Mouse (Mus musculus) skeletal muscle tissue, adult 2 months (tissue): ENCODE data around the gene Iqsec1.
A peak's percentile ranks its signal among the peaks of the same experiment; 100 is the strongest.

Experiments used
- DNase-seq: peaks from one replicate; pipeline ENCODE4 v3.0.0-alpha.2; 2012; ENCODE audit warnings: low read depth, low spot score

The Iqsec1 gene

GRCm38 (mm10) chr6:90969341-90969871, 19.1 kb downstream of the Iqsec1 start:
- DNase-seq: no peak

DNA sequence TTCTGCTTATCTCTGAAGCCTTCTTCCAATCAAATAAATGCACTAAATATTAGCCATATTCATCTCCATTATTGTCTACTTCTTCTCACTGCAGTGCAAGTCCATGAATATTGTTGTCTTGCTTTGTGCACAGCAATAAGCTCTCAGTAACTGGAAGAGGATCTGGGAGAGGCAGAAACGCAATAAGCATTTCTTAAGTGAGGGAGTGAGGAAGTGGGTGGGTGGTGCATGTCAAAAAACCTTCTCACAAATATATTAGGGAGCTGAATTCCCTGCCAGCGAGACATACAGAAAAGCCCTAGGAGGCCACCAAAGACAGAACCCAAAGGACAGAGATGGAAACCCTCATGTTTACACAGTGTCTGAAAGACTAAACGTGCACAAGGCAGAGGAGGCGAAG, 35.1 kb downstream of the Iqsec1 start:
- DNase-seq: no peak

- no peak for DNase-seq
Measured at GRCm38 (mm10) chr6:90950936-90951335, 37.5 kb downstream of the Iqsec1 start.

- peak; percentile 61 for DNase-seq
Measured at GRCm38 (mm10) chr6:90948097-90948496, 40.4 kb downstream of the Iqsec1 start.

DNA sequence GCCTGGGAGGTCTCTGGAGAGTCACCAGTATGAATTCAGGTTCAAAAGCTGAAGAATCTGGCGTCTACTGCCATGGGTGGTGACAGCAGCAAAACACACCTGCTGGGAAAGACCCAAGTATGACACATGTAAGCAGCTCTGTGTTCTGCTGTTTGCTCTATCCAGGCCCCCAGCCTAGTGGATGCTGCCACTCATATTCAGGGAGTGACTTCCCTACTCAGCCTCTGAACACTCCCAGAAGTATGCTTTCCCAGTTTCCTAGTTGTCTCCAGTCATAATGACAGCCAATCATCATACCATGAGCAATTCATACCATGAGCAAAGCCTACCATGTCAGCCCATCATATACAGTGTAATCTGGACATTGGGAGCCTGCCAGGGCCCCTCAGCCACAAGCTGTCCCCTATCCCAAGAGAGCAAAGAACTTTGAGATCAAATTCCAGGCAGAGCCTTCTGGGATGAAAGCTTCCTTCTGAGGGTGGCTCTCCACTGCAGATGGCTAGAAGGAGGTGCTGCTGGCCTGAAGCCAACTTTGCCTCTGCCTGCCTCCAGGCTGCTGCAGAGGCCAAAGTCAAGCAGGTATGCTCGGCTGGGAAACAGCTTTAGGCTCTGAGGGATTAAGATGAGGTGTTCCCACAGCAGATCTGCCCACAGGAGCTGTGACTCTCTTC, 42.8 kb downstream of the Iqsec1 start:
- no peak for DNase-seq

DNA sequence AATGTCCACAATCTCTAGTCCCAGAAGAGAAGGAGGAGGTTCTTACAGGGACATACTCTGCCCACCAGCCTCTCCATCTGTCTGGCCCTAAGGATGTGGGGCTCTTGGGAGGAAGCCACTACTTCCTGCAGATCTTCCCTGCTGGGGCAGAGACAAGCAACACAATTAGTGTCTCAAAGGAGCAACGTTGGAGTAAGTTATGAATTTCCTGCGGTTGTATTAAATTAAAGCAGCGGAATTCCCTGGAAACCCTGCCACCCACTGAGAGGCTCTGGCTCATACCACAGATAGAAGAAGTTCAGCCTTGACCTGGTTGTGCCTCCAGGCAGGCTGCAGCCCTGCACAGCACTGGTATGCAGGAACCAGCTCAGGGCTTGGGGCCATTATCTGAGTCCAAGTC, 47.2 kb downstream of the Iqsec1 start:
- DNase-seq: no peak

- DNase-seq: peak; percentile 76
Measured at GRCm38 (mm10) chr6:90933656-90934055, 54.8 kb downstream of the Iqsec1 start.

DNA sequence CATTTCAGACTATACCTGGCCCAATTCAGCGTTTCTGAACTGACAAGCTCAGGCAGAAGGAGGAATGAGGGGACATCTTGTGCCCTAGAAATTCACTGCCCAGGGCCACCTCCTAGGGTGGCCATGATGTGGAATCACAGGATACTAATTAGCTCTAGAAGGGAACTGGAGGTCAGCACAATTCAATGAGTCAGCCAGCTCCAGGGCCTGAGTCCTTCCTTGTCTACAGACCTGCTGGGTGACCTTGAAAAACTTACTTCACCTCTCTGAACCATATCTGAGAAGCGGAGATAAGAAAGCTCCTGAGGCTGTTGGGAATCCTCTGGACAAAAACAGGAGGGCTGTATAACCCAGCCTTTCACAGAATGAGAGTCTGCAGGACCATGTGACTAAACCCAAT, 59.7 kb downstream of the Iqsec1 start:
- no peak for DNase-seq

- peak; percentile 51 for DNase-seq
Measured at GRCm38 (mm10) chr6:90925472-90925871, 63.0 kb downstream of the Iqsec1 start.

DNA sequence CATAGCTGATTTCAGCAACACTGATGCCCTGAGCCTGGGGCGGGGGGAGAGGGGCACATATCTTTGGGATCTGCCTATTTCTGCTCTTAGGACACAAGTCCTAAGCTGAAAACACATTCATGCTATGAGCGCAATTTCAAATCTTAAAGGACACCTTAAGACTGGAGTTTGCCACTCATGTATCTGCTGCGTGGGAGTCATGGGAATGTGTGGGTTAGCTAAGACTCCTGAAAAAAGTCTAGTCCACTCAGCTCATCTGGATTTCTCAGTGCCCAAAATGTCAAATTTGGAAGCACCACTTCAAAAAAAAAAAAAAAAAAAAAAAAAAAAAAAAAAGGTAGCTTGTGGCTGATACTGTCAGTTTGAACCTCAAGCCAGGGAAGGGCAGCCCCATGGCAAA, 63.7 kb downstream of the Iqsec1 start:
- DNase-seq: no peak

DNA sequence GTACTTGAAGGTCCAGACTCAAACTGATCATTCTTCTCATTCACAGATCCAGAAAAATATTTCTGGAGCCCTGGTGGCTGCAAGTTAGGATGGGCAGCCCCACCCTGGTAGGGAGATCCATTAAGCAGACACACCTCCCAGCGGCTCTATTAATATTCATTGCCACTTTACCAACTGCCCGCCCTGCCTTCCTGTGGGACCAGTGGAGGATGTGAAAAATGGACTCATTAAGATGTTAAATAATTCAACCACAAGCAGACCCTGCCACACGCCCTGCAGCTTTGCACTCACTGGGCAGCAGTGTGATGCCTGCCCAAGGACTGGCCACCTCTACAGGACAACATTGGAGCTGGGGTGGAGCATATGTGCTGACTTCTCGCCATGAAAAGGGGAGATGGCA, 64.1 kb downstream of the Iqsec1 start:
- no peak for DNase-seq

GRCm38 (mm10) chr6:90921259-90921946, 67.1 kb downstream of the Iqsec1 start:
- no peak for DNase-seq

DNA sequence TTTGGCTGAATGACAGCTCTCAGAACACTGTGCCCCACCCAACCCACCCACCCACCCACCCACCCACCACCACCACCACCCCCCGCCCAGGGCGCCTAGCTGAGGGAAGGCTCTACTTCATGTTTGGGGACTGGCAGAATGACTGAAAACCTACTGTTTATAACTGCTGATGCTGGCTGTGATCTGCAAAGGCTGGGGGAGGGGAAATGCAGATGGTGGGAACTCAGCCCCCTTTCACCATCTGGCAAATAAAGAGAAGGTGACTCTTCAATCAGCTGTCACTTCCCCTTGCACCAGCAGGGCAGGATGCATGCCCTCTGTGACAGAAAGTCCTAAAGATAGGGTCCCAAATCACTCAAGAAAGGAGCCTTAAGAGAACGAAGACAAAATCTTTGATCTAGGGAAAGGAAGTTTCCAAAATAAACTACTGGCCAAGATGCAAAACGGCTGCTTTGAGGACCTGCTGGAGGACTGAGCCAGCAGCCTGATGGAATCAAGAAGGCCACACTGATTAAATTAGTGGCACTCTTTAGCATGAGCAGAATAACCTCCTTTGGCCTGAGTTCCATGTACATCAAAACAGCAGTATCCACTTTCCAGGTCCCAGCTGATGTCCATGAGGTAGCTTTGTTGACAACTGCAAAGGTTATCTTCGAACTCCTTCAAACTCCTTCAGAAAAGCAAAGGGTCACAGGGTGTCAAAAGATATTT, 67.8 kb downstream of the Iqsec1 start:
- no peak for DNase-seq

- no peak for DNase-seq
Measured at GRCm38 (mm10) chr6:90919636-90920420, 68.7 kb downstream of the Iqsec1 start.

DNA sequence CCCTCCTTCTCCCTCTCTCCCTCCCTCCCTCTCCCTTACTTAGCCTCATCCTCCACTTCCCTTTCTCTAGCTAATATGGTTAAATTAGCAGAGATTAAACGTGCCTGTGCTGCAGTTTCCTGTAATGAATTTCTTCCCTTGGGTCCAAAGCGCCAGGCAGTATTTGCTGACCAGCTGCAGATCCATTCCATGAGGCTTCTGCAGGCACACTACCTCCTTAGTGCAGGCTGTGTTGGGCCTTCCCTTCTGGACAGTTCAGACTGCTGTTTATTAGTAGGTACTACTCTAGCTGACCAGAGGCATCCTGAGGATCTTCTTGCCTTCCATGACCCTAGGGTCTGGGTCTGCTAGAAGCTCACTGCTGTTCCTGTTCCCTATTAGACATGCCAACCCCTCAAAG, 72.9 kb downstream of the Iqsec1 start:
- no peak for DNase-seq

DNA sequence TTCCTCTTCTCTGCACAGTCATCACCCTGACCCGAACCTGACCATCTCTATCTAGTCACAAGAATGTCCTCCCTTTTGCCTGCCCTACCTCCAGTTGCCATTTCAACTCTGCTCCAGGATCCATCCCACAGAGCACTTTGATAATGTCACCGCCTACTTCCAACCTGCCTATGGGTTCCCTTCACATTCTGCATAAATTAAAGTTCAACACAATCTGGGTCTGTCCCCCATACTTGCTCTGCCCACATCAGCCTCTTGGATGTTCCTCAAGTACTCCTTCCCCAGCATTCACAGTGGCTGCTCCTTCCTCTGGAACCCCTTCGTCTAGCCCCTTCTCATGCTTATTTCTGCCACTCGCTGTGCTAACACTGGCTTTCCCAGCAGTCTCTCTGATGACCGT, 74.7 kb downstream of the Iqsec1 start:
- no peak for DNase-seq

DNA sequence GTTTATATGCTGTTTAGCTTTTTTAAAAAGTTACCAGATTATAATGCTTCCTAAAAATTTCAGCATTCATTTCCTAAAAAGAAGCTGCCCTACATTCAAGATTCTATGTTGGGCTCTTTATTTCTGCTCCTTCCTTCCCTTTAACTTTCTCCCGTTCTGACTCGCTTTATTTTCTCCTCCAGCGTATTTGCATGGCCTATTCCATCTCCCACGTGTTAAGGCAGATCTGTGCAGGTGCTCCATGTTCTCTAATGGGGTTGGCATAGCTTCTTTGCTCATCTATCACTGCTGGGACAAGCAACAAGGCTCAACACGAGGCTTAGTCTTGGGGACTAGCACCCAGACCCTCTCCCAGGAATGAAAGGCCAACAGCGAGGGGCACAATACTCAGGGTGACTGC, 75.7 kb downstream of the Iqsec1 start:
- no peak for DNase-seq

GRCm38 (mm10) chr6:90904143-90904542, 84.3 kb downstream of the Iqsec1 start:
- DNase-seq: no peak

GRCm38 (mm10) chr6:90900302-90900701, 88.2 kb downstream of the Iqsec1 start:
- no peak for DNase-seq

DNA sequence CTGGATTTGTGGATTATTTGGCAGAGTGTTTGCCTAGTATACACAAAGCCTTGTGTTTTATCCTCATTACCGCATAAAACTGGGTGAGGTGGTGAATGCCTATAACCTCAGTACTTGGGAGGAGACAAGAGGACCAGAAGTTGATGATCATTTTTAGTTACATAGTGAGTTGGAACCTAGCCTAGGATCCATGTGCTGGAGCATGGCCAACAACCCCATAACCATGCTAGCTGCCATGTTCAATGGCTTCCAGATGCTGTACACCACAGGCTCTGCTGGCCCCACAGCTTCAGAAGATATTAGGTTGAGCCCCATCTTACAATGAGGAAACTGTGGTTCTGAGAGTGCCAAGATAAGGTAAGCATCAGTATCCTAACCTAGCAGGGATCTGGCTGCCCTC, 89.2 kb downstream of the Iqsec1 start:
- DNase-seq: no peak

DNA sequence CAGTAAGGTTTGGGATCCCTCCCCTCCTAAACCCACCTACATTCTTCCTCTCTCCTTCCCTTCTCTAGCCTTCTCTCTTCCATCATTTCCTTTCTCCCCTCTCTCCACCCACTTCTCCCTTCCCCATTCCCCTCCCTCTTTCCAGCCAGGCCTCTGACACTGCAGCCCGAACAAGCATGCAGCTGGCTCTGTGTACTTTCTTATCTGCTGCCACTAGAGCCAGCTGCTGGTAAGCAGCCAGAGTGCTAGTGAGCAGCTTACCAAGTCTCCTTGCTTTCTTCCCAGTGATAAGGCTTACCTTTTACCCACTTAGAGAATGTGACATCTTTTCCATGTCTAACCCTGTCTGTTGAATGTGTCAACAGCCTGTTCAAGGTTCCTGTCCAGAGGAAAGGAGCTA, 90.4 kb downstream of the Iqsec1 start:
- no peak for DNase-seq

- no peak for DNase-seq
Measured at GRCm38 (mm10) chr6:90892401-90892800, 96.1 kb downstream of the Iqsec1 start.
